Mouse (Mus musculus): ENCODE measurements around the gene Wnt7a.
A peak's percentile ranks its signal among the peaks of the same experiment; 100 is the strongest.

Gene Wnt7a

DNA sequence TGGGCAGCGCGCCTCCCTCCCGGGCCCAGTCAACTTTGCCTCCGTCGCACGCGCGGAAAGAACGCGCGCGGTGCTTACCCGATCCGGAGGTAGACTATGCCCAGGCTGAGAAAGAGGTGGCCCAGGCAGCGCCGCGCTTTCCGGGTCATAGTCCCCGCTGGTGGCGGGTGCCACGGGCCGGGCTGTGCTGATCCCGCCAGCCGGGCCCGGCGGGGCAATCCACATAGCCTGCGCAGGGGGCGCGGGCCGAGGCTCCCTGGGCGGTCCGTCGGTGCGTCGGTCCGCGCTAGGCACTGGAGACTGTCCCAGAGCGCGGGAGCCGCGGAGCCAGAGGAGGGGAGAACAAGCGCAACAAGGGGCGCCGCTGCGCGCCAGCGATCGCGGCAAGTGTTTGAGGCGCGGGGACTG is at the start of gene Wnt7a:
TSS of gene Wnt7a (minus strand) at position 403 of the 408 bp plus-strand sequence.
- DNase-seq (ENCODE audit: low spot score in 2 of 2): peak in 1 of 2 experiments; percentile 19

DNA sequence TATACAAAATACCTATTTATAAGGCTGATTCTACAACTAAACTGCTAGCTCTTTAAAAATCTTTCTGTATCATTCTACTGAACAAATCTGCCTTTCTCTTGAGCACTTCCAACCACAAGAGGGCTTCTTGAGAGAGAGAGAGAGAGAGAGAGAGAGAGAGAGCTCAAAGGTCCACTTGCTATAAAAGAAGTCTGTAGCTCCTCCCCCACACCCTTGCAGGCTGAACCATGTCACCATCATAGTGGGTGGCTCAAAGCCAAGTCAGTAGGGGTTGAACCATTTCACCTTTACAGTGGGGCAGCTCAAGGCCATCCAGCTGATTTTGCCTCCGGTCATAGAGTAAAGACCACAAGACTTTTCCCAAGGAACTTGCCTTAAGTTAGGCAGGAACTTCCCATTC is 48.3 kb upstream of the Wnt7a start:
- DNase-seq (ENCODE audit: low spot score in 2 of 2): no peak

DNA sequence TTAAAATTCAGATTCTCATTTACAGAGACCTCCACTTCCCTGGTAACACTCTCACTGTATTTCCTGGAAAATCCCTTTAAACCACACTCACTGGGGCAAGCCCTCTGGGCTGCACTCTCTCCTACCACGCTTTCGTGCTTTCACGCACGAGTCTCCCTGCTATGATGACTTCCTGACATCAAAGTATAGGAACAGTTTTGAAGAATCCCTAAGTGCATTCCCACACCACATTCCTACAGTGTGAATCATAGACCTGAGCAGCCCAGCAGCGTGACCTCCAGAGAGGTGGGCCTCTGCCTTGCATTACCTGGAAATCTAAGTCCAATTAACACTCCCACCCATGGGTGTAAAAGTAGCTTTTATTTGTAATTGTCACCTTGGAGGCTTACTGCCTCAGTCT is 43.4 kb upstream of the Wnt7a start:
- DNase-seq (ENCODE audit: low spot score in 2 of 2): no peak

DNA sequence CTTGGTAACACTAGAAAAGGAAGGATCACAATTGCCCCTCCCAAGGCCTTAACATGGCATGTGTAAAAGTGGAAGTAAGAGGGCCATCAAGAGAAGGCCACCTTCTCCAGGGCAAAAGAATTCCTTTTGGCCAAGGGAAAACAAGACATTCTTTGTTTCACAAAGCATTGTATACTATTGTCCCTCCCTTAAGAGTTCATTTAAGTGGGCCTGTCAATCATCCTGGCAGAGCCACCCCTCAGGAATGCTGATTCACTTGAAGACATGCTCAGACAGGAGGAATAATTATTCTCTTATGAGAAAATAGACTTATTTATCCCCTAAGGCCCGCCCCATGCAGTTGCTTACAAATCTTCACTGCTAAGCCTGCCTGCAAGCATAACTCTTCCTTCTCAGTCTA is 40.9 kb upstream of the Wnt7a start:
- no peak for DNase-seq (ENCODE audit: low spot score in 2 of 2)

DNA sequence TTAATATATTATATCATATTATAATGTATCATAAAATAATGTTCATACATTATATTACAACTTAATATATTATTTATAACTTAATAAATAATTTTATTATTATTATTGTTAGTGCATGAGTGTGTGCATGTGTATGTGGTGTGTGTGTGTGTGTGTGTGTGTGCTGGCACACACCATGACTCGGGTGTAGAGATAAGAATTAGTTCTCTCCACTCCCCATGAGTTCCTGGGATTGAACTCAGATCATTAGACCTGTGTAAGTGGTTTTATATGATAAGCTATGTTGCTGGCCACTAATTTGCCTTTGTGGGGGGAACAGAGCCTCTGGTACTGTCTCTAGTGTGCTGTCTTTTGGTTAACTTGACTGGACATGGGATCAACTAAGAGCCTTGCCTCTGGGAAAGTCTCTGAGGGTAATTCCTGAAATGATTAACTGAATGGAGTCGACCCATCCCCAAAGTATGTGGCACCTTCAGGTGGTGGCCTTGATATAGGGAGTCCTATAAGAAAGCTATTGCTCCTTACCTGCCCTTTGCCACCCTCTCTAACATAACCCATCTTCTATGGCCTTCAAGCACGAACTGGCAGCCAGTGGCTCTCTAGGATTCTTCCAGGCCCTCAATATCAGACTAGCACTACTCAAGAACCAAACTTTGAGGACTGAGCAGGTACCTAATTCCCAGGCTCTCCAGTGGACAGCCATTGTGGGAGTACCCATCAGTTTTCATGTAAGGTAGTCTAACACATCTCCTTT is 38.5 kb upstream of the Wnt7a start:
- no peak for DNase-seq (ENCODE audit: low spot score in 2 of 2)

- DNase-seq (ENCODE audit: low spot score in 2 of 2): no peak
These were observed 34.2 kb upstream of the Wnt7a start for GRCm38 (mm10) chr6:91445316-91445715.

GRCm38 (mm10) chr6:91441145-91441662 is 30.0 kb upstream of the Wnt7a start:
- no peak for DNase-seq (ENCODE audit: low spot score in 2 of 2)

- DNase-seq (ENCODE audit: low spot score in 2 of 2): peak; percentile 99
These were observed 29.4 kb upstream of the Wnt7a start for GRCm38 (mm10) chr6:91440474-91441144.

DNA sequence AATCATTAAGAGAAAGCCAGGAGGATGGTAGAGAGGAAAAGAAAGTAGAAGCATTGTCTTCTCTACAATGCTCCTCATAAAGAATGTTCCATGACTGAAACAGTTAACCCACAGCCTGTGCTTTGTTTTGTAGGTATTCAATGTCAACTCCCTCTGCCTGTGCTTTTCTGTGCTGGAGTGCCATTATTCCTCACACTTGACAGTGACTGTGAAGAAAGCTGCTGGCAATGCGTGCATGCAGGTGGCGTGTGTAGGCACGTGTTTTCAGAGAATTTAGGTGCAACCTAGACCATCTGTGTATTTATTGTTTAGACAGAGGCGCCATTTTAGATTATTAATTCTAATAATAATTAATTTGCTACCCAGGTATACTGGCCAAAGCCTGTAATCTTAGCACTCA is 13.0 kb upstream of the Wnt7a start:
- no peak for DNase-seq (ENCODE audit: low spot score in 2 of 2)

GRCm38 (mm10) chr6:91421629-91422028 is 10.5 kb upstream of the Wnt7a start:
- no peak for DNase-seq (ENCODE audit: low spot score in 2 of 2)

DNA sequence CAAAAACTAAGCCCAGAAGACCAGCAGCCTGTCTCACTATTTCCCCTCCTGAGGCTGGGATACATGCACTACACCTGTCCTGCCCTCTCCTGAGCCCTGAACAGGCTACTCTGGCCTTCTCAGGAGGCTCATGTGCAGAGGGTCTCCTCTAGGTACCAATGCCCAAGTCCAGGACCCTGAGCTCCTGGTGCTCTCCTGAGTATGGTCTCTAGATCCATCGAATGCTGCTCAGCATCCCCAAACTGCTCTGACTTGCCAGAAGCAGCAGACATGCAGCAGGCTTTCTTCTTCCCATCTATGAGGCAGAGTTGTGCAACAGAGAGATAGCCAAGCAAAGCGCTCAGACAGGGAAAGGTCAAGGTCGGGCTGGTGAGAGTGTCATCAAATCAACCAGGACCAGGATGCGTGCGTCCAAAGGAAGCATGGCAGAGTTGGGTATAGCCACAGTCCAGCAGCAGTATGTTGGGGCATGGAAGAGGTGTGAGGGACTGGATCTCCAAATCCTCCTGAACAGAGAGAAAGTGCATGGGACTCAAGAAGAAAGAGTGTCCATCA is 6.2 kb upstream of the Wnt7a start:
- no peak for DNase-seq (ENCODE audit: low spot score in 2 of 2)

DNA sequence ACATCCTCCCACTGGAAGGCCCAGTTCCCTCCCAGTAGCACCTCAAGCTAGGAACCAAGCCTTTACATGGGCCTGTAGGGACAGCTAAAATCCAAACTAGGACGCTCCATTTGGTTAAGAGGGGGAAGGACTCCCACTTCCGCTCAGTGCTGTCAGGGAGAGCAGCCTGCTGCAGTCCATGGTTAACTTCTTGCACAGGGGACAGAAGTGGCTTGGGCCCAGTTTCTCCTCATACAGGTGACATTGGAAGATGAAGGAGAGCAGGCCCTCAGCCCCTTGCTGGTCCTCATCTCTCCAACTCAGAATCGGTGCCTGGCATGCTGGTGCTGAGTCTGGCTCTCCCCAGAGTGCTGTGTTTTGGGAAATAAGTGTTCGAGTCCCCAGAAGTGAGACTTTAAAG is 5.0 kb upstream of the Wnt7a start:
- DNase-seq (ENCODE audit: low spot score in 2 of 2): no peak

DNA sequence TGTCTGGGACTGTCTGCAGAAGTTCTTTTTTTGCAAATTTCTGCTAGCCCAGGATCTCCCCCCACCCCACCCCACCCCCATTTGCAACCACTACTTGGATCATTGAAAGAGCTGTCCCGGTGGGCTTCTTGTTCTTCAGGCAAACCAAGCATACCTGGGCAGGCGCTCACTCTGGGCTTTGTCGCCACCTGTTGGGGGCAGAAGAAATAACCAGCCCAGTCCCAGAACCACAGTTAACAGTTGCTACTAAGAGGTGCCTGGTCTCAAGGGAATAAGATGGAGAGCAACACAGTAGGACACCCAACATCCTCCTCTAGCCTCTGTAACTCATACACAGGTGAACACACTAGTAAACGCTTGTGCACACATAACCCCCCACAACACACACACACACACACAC is 3.7 kb upstream of the Wnt7a start:
- peak; percentile 45 to 60 for DNase-seq (ENCODE audit: low spot score in 2 of 2)

- peak; percentile 90 for DNase-seq (ENCODE audit: low spot score in 2 of 2)
These were observed 312 bp upstream of the Wnt7a start for GRCm38 (mm10) chr6:91411369-91411981.

- no peak for DNase-seq (ENCODE audit: low spot score in 2 of 2)
These were observed 889 bp downstream of the Wnt7a start for GRCm38 (mm10) chr6:91410168-91410780.

DNA sequence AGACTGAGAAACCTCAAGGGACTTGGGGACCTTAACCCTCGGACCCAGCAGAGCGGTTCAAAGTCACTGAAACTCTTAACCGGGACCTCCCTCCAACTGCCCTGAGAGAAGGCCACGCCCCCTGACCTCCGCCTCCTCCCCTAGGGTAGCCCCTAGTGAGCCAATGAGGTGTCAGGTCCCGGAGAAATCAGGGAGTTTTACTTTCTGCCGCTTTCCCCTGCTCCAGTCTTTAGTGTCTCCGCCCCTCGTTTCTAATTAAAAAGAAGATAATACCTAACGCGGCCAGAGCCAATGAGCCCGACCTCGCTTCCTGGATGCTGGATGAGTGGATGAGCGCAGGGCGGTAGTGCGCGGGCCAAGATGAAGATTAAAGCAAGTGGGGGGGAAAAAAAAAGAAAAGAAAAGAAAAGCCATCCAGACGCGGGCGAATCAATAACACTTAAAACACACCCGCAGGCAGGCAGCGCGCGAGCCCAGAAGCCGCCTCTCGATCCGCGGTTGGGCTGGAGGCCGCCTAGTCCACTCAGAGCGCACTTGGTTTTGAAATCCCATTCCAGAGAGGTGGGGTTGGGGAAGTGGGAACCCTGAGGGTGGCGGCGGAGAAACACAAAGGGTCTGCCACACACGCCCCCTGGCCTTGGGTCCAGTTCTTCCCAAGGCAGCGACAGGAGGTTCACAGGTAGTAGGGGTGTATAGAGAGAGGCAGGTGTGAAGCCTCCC is 1.6 kb downstream of the Wnt7a start:
- no peak for DNase-seq (ENCODE audit: low spot score in 2 of 2)

DNA sequence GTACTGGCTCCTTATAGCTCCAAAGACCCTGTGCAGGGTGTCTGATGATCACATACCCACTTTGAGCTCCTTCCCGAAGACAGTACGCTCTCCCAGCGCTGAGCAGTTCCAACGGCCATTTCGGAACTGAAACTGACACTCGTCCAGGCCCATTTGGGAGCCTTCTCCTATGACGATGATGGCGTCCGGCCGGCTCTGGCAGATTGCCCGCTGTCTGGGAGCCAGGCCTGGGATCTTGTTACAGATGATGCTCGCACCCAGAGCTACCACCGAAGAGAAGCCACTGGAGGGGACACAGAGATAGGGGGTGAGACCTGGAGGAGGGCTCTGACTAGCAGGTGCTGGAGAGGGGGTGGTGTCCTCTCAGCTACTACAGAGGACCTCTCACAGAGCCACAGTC is 2.5 kb downstream of the Wnt7a start:
- peak in 1 of 2 experiments; percentile 21 for DNase-seq (ENCODE audit: low spot score in 2 of 2)

- DNase-seq (ENCODE audit: low spot score in 2 of 2): no peak
These were observed 9.6 kb downstream of the Wnt7a start for GRCm38 (mm10) chr6:91401591-91401990.

DNA sequence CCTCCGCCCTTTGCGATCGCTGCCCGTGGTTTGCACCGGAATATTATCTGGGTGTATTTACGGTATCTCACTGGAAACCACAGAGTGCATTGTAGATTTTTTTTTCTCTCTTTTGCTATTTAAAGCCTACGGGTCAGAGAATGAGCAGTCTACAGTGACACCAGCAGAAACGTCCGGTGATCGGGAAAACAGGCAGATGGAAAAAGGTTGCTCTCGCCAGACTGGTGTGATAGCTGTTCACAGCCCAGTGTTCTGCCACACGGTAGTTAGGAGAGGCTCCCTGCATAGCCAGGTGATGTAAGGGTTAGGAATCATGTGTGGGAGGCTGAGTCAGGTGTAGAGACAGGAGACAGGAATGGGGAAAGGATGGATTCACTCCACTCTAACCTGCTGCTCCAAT is 10.6 kb downstream of the Wnt7a start:
- DNase-seq (ENCODE audit: low spot score in 2 of 2): no peak

GRCm38 (mm10) chr6:91392475-91393174 is 18.5 kb downstream of the Wnt7a start:
- DNase-seq (ENCODE audit: low spot score in 2 of 2): no peak

GRCm38 (mm10) chr6:91389141-91389540 is 22.0 kb downstream of the Wnt7a start:
- no peak for DNase-seq (ENCODE audit: low spot score in 2 of 2)
